Mouse (Mus musculus) urinary bladder, postnatal 14 days (tissue): Measurements from ENCODE around the gene Pde6g.

Experiments
- DNase-seq: peaks from one replicate; pipeline ENCODE4 v3.0.0; 2021; ENCODE audit warnings: low spot score

Pde6g gene

DNA sequence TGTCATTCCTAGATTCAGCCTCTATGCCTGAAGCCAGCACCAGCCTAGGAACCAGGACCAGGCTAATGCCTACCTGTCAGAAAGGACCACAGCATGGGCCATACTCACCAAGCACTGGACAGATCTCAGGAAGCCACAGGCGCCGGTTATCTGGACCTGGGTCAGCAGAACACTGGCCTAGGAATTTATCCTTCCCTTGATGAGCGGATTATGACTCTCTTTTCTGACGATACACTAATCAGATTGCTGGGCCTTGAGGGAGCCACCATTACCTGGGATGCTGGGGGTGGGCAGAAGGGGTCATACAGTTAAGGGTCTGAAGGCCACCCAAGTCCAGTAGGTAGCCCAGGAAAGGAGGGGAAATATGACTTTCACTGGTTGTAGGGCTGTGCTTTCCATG is at the start of gene Pde6g:
Gene Pde6g, minus strand, starts transcription at position 195 of the 400 bp plus-strand sequence.
- no peak for DNase-seq

DNA sequence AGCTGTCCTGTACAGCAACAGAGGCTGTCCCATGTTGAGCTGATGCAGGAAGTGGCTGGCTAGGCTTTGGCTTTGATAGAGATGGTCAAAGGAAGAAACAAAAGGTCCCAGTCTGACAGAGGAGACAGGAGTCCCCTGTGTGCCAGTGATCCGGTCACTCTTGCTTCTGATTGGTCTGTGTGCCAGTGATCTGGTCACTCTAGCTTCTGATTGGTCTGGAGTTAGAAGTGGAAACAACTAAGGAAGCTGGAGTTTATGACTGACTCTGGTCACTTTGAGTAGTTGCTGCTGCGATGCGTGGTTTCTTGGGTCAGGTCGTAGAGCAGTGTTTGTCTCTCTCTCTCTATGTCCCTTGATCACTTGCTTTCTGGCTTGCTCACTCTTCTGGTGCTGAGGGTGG is 48.4 kb upstream of the Pde6g start:
- no peak for DNase-seq

DNA sequence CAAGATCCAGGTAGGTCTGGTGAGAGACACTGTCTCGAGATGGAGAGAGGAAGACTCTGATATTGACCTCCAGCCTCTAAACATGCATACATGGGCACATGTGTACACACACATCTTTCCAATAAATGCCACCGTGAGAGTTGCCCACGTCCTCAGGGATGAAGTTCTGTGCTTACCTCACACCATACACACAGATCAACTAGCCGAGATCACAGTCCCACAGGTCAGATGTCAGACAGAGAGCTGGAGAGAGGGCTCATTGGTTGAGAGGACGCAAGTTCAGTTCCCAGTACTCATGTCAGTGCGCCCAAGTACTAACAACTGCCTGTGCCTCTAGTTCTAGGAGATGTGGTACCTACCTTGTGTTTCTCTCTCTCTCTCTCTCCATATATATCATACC is 47.7 kb upstream of the Pde6g start:
- no peak for DNase-seq

DNA sequence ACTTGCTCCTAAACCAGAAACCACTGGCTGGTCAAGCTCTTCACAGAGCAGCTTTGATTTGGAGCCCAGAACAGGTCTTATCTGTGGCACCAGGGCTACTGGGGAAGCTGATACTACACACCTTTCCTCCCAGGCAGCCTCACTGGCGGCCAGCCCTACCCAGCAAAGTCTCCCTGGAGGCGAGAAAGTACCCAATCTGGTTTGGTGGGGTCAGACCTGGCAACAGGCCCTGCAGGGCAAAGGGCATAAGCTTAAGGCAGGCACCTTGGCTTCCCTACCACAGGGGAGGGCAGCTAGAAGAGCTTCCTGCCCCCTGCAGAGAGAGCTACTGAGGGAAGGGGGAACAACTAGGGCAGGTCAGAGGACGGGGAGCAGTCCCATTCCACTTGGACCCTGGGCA is 47.1 kb upstream of the Pde6g start:
- DNase-seq = peak; percentile 91

DNA sequence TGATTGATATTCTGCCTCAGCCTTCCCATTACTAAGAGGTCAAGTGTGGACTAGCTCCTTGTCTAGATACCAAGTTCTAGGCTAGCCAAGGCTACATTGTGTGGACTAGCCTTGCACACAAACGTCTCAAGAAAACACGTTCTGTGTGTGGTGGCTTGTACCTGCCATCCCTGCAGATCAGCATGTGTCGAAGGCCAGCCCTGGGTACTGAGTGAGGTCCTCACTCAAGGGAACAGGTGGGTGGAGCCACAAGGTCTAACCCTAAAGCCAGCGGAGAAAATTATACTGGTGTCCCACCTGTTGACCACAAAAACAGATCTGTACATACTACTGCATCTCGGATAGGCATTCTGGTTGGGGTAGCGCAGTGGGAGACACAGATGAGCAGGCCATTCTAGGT is 46.6 kb upstream of the Pde6g start:
- no peak for DNase-seq

DNA sequence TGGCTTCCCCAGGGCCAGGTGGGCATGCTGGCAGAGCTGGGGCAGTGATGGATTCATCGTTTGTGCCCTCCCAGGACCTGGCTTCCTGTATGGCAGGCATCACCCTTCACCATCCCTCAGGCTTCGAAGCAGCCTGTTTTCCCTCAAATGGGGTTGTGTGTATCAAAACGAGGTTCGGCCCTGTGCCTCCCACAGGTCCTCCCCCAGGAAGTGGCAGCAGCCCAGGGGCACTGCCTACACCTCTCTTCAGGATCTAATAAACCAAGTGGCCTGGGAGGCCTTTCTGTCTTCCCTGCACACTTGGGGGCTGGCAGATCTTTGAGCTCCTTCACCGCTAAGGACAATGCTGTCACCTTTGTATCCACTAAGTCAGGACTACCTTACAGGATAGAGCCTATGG is 45.6 kb upstream of the Pde6g start:
- no peak for DNase-seq

DNA sequence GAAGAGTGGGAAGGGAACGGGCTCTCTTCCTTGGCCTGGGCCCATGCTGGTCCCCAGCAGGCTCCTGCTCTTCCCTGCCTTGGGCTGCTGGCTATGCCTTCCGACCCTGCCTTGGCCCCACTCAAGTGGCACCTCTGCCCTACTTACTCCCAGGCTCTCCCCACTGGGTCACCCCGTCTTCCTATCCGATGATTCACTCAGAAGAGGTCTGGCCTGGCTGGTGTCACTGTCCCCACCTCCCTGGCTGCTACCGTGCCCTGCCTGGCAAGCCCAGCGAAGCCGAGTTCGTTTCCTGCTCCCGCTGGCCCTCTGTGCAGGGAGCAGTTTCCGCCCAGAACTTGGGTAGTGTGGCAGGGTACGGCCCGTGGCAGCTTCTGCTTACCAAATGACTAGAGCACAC is 44.9 kb upstream of the Pde6g start:
- DNase-seq = peak; percentile 50

DNA sequence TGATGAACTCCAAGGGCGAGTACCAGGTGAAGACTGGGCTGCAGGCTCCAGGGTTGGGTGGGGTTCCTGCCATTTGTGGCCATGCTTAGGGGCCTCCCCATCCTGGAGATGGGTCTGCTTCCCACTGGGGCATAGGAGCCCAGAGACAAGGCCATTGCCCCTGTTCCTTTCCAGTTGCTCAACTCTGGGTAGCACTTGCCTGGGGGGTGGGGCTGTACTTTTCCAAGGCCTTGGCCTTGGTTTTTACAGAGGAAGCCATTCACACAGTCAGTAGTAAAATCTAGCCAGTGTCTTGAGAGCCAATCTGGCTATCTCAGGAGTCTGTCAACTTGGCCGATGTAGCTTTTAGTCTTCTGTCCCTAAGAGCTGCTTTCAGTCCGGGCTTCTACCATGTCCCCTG is 44.1 kb upstream of the Pde6g start:
- no peak for DNase-seq

DNA sequence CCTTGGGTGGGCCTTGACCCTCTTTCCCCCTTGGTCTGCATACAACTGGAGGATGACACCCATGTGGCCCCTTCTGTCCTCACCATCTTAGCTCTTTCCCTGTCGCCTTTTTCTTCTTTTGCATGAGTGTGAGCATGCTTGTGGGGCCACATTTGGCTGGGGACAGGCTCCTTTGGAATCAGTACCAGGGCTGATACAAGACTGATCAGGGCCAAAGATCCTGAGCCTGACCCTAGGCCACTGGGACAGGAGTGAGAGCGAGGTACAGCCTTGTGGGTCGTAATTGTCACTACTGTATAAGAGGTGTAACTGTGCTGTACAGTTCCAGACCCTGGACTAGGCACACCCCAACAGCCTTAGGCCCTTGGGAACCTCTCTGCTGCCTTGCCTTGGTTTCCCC is 40.6 kb upstream of the Pde6g start:
- no peak for DNase-seq

DNA sequence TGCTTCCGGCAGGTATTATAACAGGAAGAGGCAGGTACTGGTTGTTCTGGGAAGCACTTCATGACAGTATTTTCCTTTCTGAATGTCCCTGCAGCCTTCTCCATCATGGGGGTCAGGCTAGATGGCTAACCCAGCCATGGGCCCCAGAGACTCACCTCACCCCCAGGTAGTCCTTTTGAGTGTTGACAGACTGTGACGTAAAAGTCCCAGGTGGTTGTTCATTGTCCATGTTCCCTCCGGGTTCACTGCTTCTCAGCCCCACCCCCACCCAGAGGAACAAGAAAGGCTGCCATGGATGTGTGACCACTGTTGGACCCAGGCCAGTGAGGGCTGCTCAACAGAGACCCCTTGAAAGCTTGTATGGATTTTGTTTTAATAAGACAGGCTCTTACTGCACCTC is 40.1 kb upstream of the Pde6g start:
- DNase-seq = no peak

DNA sequence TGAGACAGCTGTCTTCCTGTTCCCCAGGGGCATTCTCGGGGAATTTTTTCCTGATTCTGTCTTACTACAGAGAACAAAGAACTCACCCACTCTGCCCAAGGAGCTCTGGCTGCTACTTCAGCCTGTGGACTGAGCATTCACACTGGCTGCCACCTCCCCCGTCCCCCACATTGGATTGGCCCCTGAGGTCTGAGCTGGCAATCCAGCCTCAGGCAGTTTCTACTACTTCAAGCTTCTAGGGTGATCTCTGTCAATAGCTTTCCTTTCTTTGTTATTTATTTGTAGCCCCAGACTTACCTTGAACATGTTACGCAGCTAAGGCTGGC is 39.5 kb upstream of the Pde6g start:
- no peak for DNase-seq

DNA sequence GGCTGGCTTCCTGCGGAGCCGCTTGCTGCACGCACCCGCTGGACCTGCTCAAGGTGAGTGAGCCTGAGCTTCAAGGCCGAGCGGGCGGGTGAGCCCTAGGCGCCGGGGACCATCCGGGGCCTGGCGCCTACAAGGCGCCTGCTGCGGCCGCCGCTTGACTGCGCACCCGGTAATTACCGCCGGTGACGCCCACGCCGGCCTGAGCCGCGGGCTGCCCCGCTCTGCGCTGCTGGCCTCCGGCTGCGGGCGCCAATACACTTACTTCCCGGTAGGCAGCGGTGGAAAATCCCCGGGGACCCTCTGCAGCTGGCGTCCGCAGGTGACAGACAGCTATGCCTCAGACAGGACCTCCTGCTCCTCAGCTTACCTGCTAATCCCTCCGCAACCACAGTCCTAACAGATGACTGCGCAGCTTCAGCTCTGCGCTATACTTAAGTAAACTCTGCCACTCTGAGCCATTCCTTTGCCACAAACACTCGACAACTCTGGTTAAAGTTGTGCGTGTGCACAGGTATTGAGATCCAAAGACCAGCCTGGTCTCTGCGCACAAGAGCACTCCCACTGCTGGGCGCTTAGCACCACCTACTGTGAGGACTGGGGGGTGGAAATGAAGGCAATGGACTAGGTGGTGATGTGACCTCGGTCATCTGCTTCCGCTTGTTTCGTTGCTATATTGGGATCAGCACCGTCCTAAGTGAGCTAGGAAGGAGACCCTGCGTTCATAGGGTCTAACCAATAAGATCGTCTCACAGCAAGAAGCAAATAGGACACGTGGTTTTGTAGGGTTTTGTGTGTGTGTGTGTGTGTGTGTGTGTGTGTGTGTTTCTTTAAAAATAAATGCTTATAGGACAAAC is 39.0 kb upstream of the Pde6g start:
- DNase-seq = peak; percentile 52

DNA sequence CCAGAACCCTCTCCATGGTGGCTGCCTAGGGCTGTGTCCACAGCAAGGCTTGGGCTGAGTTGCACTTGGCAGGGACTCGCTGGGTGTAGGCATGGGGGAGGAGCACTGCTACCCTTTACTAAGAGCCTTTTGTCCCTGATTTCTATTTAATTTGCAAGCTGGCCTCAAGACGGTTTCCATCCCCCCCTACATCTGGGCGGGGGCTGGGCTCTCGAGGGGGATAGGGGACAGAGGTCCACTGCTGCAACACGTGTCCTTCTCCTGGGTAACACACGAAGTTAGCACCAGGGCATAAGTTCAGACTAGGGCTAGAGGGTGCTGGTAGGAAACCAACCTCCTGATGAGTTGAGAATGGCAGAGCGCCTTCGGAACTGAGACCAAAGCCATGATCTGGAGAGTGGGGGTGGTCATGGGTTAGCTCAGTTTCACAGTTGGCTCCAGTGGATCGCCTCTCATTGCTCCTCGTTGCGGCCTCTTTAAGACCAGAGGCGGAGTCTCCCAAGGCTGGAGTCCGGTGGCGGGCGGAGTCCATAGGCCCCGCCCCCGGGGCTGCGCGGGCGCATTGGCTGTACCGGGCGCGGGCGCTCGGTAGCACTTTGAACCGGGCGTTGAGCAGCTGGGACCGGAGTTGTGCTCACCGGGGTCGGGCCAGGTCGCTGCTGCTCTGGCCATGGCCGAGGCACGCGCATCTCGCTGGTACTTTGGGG is 38.2 kb upstream of the Pde6g start, which contains the start of gene Slc25a10:
Gene Slc25a10, plus strand, starts transcription at position 524 of the 707 bp plus-strand sequence.
- DNase-seq = peak; percentile 91

DNA sequence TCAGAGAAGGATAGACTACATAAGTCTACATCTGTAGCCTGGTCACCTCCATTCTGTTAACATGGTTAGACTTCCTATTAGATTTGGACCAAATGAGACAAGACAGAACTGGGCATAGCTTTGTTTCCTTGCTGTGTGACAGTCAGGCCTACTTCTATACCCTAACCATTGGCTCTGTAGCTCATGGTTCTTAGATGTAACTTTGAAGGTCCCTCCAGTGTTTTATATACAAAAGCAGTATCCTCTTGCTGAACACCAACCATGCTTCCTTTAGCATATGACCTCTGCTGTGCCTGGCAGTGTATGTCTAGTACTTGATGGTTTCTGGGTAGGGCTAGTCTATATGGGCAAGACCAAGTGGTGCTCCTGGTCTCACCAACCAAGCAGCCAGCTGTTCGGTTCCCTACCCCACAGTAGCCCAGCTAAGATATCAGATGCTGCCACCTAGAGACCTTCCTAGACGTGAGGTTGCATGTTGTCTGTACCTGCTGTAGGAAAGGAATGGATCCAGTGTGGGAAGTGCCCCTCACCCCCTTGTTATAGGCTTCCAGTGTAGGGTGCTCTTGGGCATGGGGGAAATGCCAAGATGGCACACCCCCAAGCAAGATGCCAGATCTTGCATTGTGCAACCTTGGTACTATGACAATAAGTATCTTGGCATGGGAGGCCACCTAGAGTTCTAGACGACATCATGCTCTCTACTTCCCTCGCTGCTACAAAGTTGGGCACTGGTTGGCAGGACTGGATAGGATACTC is 37.2 kb upstream of the Pde6g start:
- DNase-seq = no peak

DNA sequence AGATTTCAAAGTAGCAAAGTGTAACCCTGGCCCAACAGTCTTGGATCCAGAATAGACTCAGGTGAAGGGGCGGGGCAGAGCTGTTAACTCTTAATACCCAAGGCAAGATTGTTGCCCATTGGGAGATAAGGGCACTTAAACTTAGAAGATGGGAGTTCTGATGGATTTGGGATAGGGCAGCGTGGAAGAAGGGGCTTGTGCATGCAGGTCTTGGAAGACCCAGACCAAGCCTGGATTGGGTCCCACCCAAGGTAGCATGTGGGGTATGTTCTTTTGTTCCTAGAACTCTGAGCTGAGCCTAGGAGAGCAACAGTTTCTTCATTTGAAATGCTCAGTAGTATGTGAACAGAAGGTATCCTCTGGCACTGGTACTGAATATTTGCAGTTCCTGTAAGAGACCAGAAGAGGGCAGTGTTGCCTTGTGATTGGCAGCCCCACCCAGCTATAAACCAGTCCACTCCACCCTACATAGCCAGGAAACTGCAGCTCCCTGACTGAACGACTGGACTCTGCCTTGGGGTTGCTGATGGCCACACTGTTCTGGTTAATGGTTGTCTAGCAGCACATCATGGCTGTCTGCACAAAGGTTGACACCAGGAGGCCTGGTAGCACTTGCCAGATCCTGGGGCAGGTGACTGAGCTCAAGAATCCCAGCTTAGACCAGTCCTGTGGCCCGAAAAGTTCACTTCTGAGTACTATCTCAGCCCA is 35.9 kb upstream of the Pde6g start:
- peak; percentile 71 for DNase-seq

DNA sequence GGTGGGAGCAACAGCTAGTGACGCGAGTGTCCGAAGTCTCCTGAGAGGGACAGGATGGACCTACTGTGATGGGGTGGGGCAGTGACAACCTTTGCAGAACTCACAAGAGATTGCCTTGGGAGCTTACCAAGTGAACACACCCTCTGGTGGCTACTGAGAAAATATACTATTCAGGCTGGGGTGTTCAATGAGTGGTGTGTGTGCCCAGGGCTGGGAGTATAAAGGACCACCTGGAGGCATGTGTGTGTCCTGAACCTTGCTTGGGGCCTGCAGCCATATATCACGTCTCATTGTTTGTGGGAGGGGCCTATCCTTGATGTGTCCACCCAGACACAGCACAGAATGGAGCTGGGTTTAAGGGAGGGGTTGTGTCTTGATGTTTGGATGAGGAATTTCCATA is 35.2 kb upstream of the Pde6g start:
- no peak for DNase-seq

DNA sequence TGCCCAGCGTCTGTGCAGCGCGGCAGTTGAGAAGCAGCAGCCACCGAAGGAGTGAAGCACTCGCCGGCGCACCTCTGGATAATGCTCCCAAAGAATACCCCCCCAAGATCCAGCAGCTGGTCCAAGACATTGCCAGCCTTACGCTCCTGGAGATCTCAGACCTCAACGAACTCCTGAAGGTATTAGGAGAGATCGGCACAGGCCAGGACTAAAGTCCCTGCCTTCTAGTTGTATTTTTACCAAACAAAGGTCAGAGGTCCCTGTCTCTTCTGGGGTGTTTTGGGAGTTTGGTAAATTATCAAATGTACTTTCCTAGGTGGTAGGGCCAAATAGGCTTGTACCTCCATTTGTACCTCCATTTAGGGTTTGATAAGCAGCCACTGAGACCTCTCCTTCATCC is 32.0 kb upstream of the Pde6g start:
- no peak for DNase-seq

DNA sequence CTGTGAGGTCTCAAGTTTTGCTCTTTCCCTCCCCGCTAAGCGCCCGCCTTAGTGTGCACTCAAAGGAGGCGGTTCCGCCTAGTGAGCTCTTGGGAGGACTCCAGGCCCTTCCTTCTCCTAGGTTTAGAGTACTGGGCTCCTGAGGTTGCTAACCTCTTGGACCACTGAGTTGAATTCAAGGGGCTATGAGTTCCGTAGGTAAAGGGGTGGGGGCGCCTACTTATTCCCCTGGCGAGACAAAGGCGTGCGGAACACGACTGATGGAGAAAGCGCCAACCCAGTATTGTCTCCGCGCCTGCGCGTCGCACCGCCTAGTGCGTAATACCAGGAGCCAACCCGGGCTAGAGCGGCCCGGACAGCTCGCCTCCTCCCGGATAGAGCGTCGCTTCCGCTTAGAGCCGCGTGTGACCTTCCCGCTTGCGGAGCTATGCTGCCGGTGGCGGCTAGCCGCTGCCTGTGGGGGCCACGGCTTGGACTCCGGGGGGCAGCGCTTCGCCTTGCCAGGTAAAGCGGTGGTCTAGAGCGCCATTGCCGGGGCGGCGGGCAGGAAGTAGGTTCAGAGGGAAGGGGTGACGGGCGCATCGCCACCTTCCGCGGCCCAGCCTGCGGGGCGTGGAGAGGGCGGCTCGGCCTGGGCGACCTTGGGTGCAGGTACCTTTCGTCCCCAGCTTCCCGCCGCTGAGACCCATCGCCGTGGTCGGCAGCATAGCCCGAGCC is 31.1 kb upstream of the Pde6g start, which contains the start of gene Mrpl12:
Gene Mrpl12, plus strand, starts transcription at position 349 of the 717 bp plus-strand sequence.
- DNase-seq = peak; percentile 88

DNA sequence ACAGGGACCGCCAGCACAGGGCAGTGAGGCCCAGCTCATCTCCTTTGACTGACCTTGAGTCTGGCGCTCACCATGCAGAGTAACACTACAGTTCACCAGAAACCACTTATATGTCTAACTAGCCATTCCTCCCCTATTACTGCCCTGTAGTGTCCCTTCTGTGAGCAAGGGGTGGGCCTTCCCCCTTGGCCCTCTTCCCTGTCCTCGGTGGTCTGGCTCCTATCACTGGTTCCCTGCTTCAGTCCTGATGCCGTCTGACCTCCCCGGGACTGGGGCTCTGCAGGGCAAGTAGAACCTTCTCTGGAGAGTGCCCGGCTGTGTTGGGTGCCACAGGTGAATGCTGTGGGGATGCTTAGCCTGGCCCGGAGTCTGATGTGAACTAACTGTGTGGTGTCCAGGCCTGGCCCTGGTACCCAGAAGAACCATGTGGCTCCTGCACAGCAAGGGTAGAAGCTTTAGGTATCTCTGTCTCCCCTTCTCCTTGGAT is 30.2 kb upstream of the Pde6g start:
- DNase-seq = no peak

DNA sequence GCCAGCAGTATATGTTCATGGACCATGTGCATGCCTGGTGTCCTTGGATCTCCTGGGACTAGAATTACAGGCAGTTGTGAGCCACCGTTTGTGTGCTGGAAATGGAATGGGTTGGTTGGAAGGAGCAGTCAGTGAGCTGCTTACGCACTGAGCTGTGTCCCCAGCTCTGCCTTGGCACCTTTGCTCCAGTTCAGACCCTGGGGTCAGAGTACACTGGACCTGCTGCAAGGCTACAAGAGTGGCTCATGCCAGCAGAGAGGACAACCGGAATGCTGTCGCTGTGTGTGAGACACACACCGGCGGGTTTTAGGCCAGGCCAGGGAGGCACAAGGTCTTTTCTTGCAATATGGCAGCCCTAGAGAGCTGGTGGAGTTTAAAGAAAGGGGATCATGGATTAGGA is 18.8 kb upstream of the Pde6g start:
- no peak for DNase-seq

DNA sequence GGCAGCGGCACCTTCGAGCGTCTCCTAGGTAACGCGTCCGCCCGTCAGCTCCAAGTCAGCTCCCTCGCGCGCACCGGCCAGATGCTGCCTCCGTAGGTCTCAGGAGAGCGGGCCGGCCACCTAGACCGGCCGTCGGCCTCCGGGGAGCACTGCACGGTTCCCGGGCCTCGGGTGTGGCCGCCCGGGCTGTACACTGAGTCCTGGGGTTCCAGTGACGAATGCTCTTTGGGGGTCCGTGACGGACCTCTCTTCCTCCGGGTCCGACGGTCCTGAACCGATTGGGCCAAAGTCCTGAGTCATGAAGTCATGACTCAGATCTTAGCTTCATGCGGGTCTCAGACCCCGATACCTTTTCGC is 14.4 kb upstream of the Pde6g start:
- DNase-seq = no peak
